Mouse (Mus musculus) erythroblast, embryonic 14.5 days (primary cell): ENCODE data around the gene Grb14.

ENCODE experiments used
- GATA1 ChIP-seq: IDR thresholded peaks from 2 replicates; pipeline ENCODE4 v1.6.1; 2012; ENCODE audit warnings: low read length, inconsistent platforms, mixed read lengths
- TAL1 ChIP-seq: IDR thresholded peaks from 3 replicates; pipeline ENCODE4 v1.6.1; 2012; ENCODE audit warnings: low read length, inconsistent platforms, mixed read lengths

- TF ChIP-seq GATA1 (no peak), TAL1 (no peak)
These were observed 103.9 kb downstream of the Grb14 start for GRCm38 (mm10) chr2:64920879-64921278.
